Mouse (Mus musculus): Measurements from ENCODE around the gene Gskip. TPM values are rescaled to one million over a fixed set of nuclear protein-coding genes. Genes with fewer than 3 reads are reported as not detected.
A peak's percentile ranks its signal among the peaks of the same experiment; 100 is the strongest.

Gene Gskip
- polyA plus RNA-seq, 1 experiment = 0.02 TPM

GRCm38 (mm10) chr12:105718616-105719015 is 34.0 kb downstream of the Gskip start:
- no peak for TF ChIP-seq GATA1 (IDR thresholded peaks at IDR 0.05; ENCODE audit: low read length)
- Histone ChIP-seq H3K36me3 (ENCODE audit: control insufficient read depth) (no peaks in the 10 kb centered on the region), H3K9me3 (ENCODE audit: control insufficient read depth, low read length) (no peaks in the 10 kb centered on the region)

GRCm38 (mm10) chr12:105720196-105720595 is 35.6 kb downstream of the Gskip start:
- Histone ChIP-seq H3K9me3 (ENCODE audit: control insufficient read depth, low read length) (no peaks in the 10 kb centered on the region), H3K27me3 (ENCODE audit: control insufficient read depth) (peaks cover 3% of the 10 kb centered on the region), H3K4me1 (ENCODE audit: control insufficient read depth) (peaks cover 36% of the 10 kb centered on the region), H3K4me3 (replicated peaks) (no peak overlapping the region), H3K36me3 (ENCODE audit: control insufficient read depth) (no peaks in the 10 kb centered on the region)
- TF ChIP-seq TAL1 (IDR thresholded peaks at IDR 0.05; ENCODE audit: low read length) = no peak
- no peak for TF ChIP-seq GATA1 (IDR thresholded peaks at IDR 0.05; ENCODE audit: low read length)

More at GRCm38 (mm10) chr12:105718616-105719015, 34.0 kb downstream of the Gskip start:
- peak overlapping the region; percentile 34 for H3K4me3 ChIP-seq (replicated peaks)
- peaks cover 5% of the 10 kb centered on the region for H3K27me3 ChIP-seq (ENCODE audit: control insufficient read depth)
- H3K4me1 ChIP-seq (ENCODE audit: control insufficient read depth) = peaks cover 21% of the 10 kb centered on the region

- H3K9me3 ChIP-seq (ENCODE audit: control insufficient read depth, low read length) = no peaks in the 10 kb centered on the region
- H3K4me1 ChIP-seq (ENCODE audit: control insufficient read depth) = peaks cover 48% of the 10 kb centered on the region
- no peaks in the 10 kb centered on the region for H3K36me3 ChIP-seq (ENCODE audit: control insufficient read depth)
- TF ChIP-seq GATA1 (IDR thresholded peaks at IDR 0.05; ENCODE audit: low read length) (no peak), TAL1 (IDR thresholded peaks at IDR 0.05; ENCODE audit: low read length) (no peak)
- H3K27me3 ChIP-seq (ENCODE audit: control insufficient read depth) = no peaks in the 10 kb centered on the region
- H3K4me3 ChIP-seq (replicated peaks) = no peak overlapping the region
These were observed 37.0 kb downstream of the Gskip start for GRCm38 (mm10) chr12:105721452-105722132.

- H3K4me3 ChIP-seq (replicated peaks) = no peak overlapping the region
- H3K9me3 ChIP-seq (ENCODE audit: control insufficient read depth, low read length) = no peaks in the 10 kb centered on the region
- no peaks in the 10 kb centered on the region for H3K27me3 ChIP-seq (ENCODE audit: control insufficient read depth)
- no peaks in the 10 kb centered on the region for H3K36me3 ChIP-seq (ENCODE audit: control insufficient read depth)
- TF ChIP-seq TAL1 (IDR thresholded peaks at IDR 0.05; ENCODE audit: low read length) = no peak
- TF ChIP-seq GATA1 (IDR thresholded peaks at IDR 0.05; ENCODE audit: low read length) = no peak
- peaks cover 58% of the 10 kb centered on the region for H3K4me1 ChIP-seq (ENCODE audit: control insufficient read depth)
These were observed 38.0 kb downstream of the Gskip start for GRCm38 (mm10) chr12:105722657-105723056.

- no peaks in the 10 kb centered on the region for H3K27me3 ChIP-seq (ENCODE audit: control insufficient read depth)
- peaks cover 55% of the 10 kb centered on the region for H3K4me1 ChIP-seq (ENCODE audit: control insufficient read depth)
- TF ChIP-seq TAL1 (IDR thresholded peaks at IDR 0.05; ENCODE audit: low read length) (no peak; the same call in 2 of the 3 replicates), GATA1 (IDR thresholded peaks at IDR 0.05; ENCODE audit: low read length) (no peak)
- H3K9me3 ChIP-seq (ENCODE audit: control insufficient read depth, low read length) = no peaks in the 10 kb centered on the region
- H3K36me3 ChIP-seq (ENCODE audit: control insufficient read depth) = no peaks in the 10 kb centered on the region
- H3K4me3 ChIP-seq (replicated peaks) = no peak overlapping the region
These were observed 40.0 kb downstream of the Gskip start for GRCm38 (mm10) chr12:105724616-105725015.

GRCm38 (mm10) chr12:105725736-105726135 is 41.1 kb downstream of the Gskip start:
- no peaks in the 10 kb centered on the region for H3K9me3 ChIP-seq (ENCODE audit: control insufficient read depth, low read length)
- H3K4me3 ChIP-seq (replicated peaks) = no peak overlapping the region
- H3K4me1 ChIP-seq (ENCODE audit: control insufficient read depth) = peaks cover 55% of the 10 kb centered on the region
- no peak for TF ChIP-seq GATA1 (IDR thresholded peaks at IDR 0.05; ENCODE audit: low read length)
- TF ChIP-seq TAL1 (IDR thresholded peaks at IDR 0.05; ENCODE audit: low read length) = no peak
- no peaks in the 10 kb centered on the region for H3K36me3 ChIP-seq (ENCODE audit: control insufficient read depth)
- H3K27me3 ChIP-seq (ENCODE audit: control insufficient read depth) = no peaks in the 10 kb centered on the region

GRCm38 (mm10) chr12:105727268-105727667 is 42.6 kb downstream of the Gskip start:
- no peak for TF ChIP-seq GATA1 (IDR thresholded peaks at IDR 0.05; ENCODE audit: low read length)
- TF ChIP-seq TAL1 (IDR thresholded peaks at IDR 0.05; ENCODE audit: low read length) = no peak
- H3K4me3 ChIP-seq (replicated peaks) = no peak overlapping the region
- peaks cover 58% of the 10 kb centered on the region for H3K4me1 ChIP-seq (ENCODE audit: control insufficient read depth)
- no peaks in the 10 kb centered on the region for H3K36me3 ChIP-seq (ENCODE audit: control insufficient read depth)
- H3K27me3 ChIP-seq (ENCODE audit: control insufficient read depth) = no peaks in the 10 kb centered on the region
- H3K9me3 ChIP-seq (ENCODE audit: control insufficient read depth, low read length) = no peaks in the 10 kb centered on the region

- Histone ChIP-seq H3K36me3 (ENCODE audit: control insufficient read depth) (no peaks in the 10 kb centered on the region), H3K4me3 (replicated peaks) (no peak overlapping the region), H3K9me3 (ENCODE audit: control insufficient read depth, low read length) (no peaks in the 10 kb centered on the region), H3K27me3 (ENCODE audit: control insufficient read depth) (no peaks in the 10 kb centered on the region), H3K4me1 (ENCODE audit: control insufficient read depth) (peaks cover 56% of the 10 kb centered on the region)
- TF ChIP-seq GATA1 (IDR thresholded peaks at IDR 0.05; ENCODE audit: low read length) (no peak), TAL1 (IDR thresholded peaks at IDR 0.05; ENCODE audit: low read length) (no peak)
These were observed 43.3 kb downstream of the Gskip start for GRCm38 (mm10) chr12:105727964-105728363.

GRCm38 (mm10) chr12:105730851-105731460 is 46.3 kb downstream of the Gskip start:
- Histone ChIP-seq H3K4me3 (replicated peaks) (no peak overlapping the region), H3K36me3 (ENCODE audit: control insufficient read depth) (no peaks in the 10 kb centered on the region), H3K4me1 (ENCODE audit: control insufficient read depth) (peaks cover 32% of the 10 kb centered on the region), H3K27me3 (ENCODE audit: control insufficient read depth) (no peaks in the 10 kb centered on the region), H3K9me3 (ENCODE audit: control insufficient read depth, low read length) (no peaks in the 10 kb centered on the region)
- TF ChIP-seq TAL1 (IDR thresholded peaks at IDR 0.05; ENCODE audit: low read length) (no peak), GATA1 (IDR thresholded peaks at IDR 0.05; ENCODE audit: low read length) (no peak)
